Mouse (Mus musculus): ENCODE data around the gene Sord.

Gene Sord

GRCm38 (mm10) chr2:122304544-122304943 is 70.0 kb downstream of the Sord start:
- no peak for DNase-seq

GRCm38 (mm10) chr2:122305097-122305892 is 70.7 kb downstream of the Sord start:
- no peak for DNase-seq

GRCm38 (mm10) chr2:122306184-122306583 is 71.6 kb downstream of the Sord start:
- no peak for DNase-seq

- DNase-seq = no peak
Measured at GRCm38 (mm10) chr2:122309647-122310046, 75.1 kb downstream of the Sord start.

- DNase-seq = no peak
Measured at GRCm38 (mm10) chr2:122311561-122311960, 77.0 kb downstream of the Sord start.

- peak; percentile 81 for DNase-seq
Measured at GRCm38 (mm10) chr2:122312722-122313417, 78.3 kb downstream of the Sord start.

- DNase-seq = no peak
Measured at GRCm38 (mm10) chr2:122313536-122313935, 79.0 kb downstream of the Sord start, which contains the start of gene Duoxa1. Duoxa1 (minus strand) TSS chr2:122313730.

Data from kidney, postnatal 10 days (tissue).